Mouse (Mus musculus) heart, embryonic 12.5 days (tissue): ENCODE measurements around the gene Slc36a3. TPM values are rescaled to one million over a fixed set of nuclear protein-coding genes. Genes with fewer than 3 reads are reported as not detected.
"Not testable (repeated sequence)": the region's sequence is repeated elsewhere in the genome, so short reads cannot be mapped to it uniquely, and the experiment has no call there.

Experiments
- ATAC-seq: fragments of 200-750 bp; cut with Nextera tagmentation; 2 replicates; pipeline ENCODE4 v1.8.0; 2017; ENCODE audit warnings: moderate TSS enrichment, moderate library complexity; ENCODE audit not compliant: insufficient number of reproducible peaks, low FRiP score
- H3K27ac ChIP-seq: fragments of 300-500 bp; sonication (generic); 2 replicates; pipeline ENCODE4 v1.5.1; 2016; ENCODE audit warnings: mild to moderate bottlenecking, moderate library complexity; ENCODE audit not compliant: poor library complexity, severe bottlenecking
- H3K27me3 ChIP-seq: fragments of 300-500 bp; sonication (generic); replicated peaks from 2 replicates; pipeline ENCODE4 v1.6.1; 2016; ENCODE audit warnings: mild to moderate bottlenecking, moderate library complexity
- H3K36me3 ChIP-seq: fragments of 300-500 bp; sonication (generic); 2 replicates; pipeline ENCODE4 v1.6.1; 2016; ENCODE audit warnings: mild to moderate bottlenecking, moderate library complexity
- H3K4me1 ChIP-seq: fragments of 300-500 bp; sonication (generic); replicated peaks from 2 replicates; pipeline ENCODE4 v1.6.1; 2016; ENCODE audit warnings: mild to moderate bottlenecking
- H3K4me2 ChIP-seq: fragments of 300-500 bp; sonication (generic); 2 replicates; pipeline ENCODE4 v1.6.1; 2016; ENCODE audit warnings: mild to moderate bottlenecking, moderate library complexity
- H3K4me3 ChIP-seq: fragments of 300-500 bp; sonication (generic); 2 replicates; pipeline ENCODE4 v1.5.1; 2016; ENCODE audit warnings: mild to moderate bottlenecking
- H3K9ac ChIP-seq: fragments of 300-500 bp; sonication (generic); 2 replicates; pipeline ENCODE4 v1.6.1; 2016; ENCODE audit warnings: mild to moderate bottlenecking, moderate library complexity
- H3K9me3 ChIP-seq: fragments of 300-500 bp; sonication (generic); replicated peaks from 2 replicates; pipeline ENCODE4 v1.6.1; 2016; ENCODE audit warnings: mild to moderate bottlenecking, moderate library complexity
- WGBS: fragments of 180-500 bp; shearing (Covaris S2); methylation state at CpG from one replicate; pipeline ENCODE4 v1.1.7; 2016; 5-methylcytosine and 5-hydroxymethylcytosine counted together
- polyA plus RNA-seq: library from polyadenylated mRNA; unstranded; fragments of >200 nt; fragmentation: Nextera tagmentation; extraction: Ambion mirVana; gene quantifications from 2 replicates; pipeline ENCODE4 v1.2.1, GENCODE M21; 2016

The Slc36a3 gene
- polyA plus RNA-seq, 1 experiment from 2014 or later, result not detected

GRCm38 (mm10) chr11:55127937-55128336 is 23.6 kb downstream of the Slc36a3 start:
- no peak for ATAC-seq
- H3K9me3 ChIP-seq, result no peaks in the 10 kb centered on the region
- H3K4me2 ChIP-seq, result no peak overlapping the region
- H3K9ac ChIP-seq, result no peak overlapping the region
- 62% methylated on average over 6 of the region's 6 CpGs for WGBS
- no peaks in the 10 kb centered on the region for H3K36me3 ChIP-seq
- no peak overlapping the region for H3K27ac ChIP-seq
- no peak overlapping the region for H3K4me3 ChIP-seq
- no peaks in the 10 kb centered on the region for H3K4me1 ChIP-seq
- H3K27me3 ChIP-seq, result no peaks in the 10 kb centered on the region

DNA sequence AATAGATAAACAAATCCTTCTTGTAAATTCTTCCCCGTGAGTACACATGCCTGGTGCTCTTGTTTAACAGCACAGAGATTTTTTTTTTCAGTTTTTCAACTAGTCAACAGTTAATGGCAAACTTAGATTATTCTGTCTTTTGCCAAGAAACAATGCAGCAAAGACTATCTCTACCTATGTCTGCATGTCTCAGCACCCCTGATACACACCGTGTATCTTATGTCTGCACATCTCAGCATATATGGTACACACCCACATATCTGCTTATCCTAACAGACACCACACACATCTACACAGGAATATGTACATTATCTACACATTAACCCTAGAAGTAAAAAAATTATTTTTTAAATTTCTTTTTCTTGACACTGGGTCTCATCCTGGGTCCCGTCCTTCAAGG is 24.8 kb downstream of the Slc36a3 start:
- H3K4me2 ChIP-seq, result no peak overlapping the region
- 70% methylated on average over 3 of the region's 3 CpGs for WGBS
- no peaks in the 10 kb centered on the region for H3K9me3 ChIP-seq
- no peaks in the 10 kb centered on the region for H3K36me3 ChIP-seq
- H3K27ac ChIP-seq, result no peak overlapping the region
- no peak for ATAC-seq
- no peak overlapping the region for H3K4me3 ChIP-seq
- no peaks in the 10 kb centered on the region for H3K27me3 ChIP-seq
- no peaks in the 10 kb centered on the region for H3K4me1 ChIP-seq
- no peak overlapping the region for H3K9ac ChIP-seq

DNA sequence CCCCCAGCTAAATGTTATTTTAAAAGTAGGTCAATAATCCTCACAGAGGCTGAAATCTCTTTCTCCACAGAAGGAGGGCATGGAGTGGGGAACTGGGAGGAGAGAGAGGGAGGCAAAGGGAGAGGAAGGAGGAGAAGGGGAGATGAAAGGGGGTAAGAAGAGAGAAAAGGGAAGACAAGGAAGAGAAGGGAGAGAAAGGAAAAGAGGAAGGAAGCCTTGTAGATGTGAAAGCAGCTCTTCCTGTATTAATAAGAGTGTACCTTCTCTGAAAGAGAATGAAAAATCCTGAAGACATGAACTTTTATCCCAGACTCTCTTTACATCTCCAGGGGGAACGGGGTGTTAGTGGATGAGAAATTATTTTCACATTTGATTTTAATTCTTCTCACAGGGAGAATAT is 30.1 kb downstream of the Slc36a3 start:
- Histone ChIP-seq H3K4me3 (no peak overlapping the region), H3K4me2 (no peak overlapping the region), H3K27ac (no peak overlapping the region), H3K27me3 (no peaks in the 10 kb centered on the region), H3K4me1 (peaks cover 7% of the 10 kb centered on the region), H3K36me3 (no peaks in the 10 kb centered on the region), H3K9me3 (peaks cover 16% of the 10 kb centered on the region), H3K9ac (no peak overlapping the region)
- WGBS, result 77% methylated on average over 1 of the region's 1 CpGs
- no peak for ATAC-seq

- ATAC-seq, result no peak
- Histone ChIP-seq H3K4me3 (no peak overlapping the region), H3K27ac (no peak overlapping the region), H3K36me3 (no peaks in the 10 kb centered on the region), H3K4me1 (peaks cover 7% of the 10 kb centered on the region), H3K27me3 (no peaks in the 10 kb centered on the region), H3K4me2 (no peak overlapping the region), H3K9me3 (peaks cover 16% of the 10 kb centered on the region), H3K9ac (no peak overlapping the region)
- WGBS, result 76% methylated on average over 8 of the region's 8 CpGs
Measured at GRCm38 (mm10) chr11:55120821-55121271, 30.7 kb downstream of the Slc36a3 start.

GRCm38 (mm10) chr11:55120279-55120678 is 31.2 kb downstream of the Slc36a3 start:
- ATAC-seq, result no peak
- Histone ChIP-seq H3K9me3 (peaks cover 16% of the 10 kb centered on the region), H3K27ac (no peak overlapping the region)

DNA sequence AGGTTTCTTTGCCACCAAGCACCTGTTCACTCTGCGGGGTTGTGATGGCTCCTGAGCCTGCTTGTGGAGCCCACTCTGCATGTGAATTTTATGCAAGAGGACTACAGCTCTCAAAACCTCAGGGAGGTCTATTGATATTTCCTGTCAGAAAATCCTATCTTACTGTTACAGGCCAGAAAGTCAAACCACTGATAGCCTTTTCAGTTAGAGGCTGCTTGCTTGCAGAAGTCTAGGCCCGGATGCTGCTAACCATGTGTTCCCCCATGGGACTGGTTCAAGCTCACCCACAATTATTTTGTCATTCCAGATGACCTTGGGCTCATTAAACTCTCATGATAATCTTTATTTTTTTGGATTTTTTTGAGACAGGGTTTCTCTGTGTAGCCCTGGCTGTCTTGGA is 34.5 kb downstream of the Slc36a3 start:
- H3K4me3 ChIP-seq, result no peak overlapping the region
- H3K27ac ChIP-seq, result no peak overlapping the region
- no peak overlapping the region for H3K9ac ChIP-seq
- ATAC-seq, result no peak
- H3K36me3 ChIP-seq, result no peaks in the 10 kb centered on the region
- peaks cover 20% of the 10 kb centered on the region for H3K9me3 ChIP-seq
- H3K4me2 ChIP-seq, result no peak overlapping the region
- H3K27me3 ChIP-seq, result no peaks in the 10 kb centered on the region
- peaks cover 15% of the 10 kb centered on the region for H3K4me1 ChIP-seq
- 84% methylated on average over 2 of the region's 2 CpGs for WGBS

More at GRCm38 (mm10) chr11:55120279-55120678, 31.2 kb downstream of the Slc36a3 start:
- Histone ChIP-seq H3K4me2 (no peak overlapping the region), H3K36me3 (no peaks in the 10 kb centered on the region), H3K4me3 (no peak overlapping the region), H3K4me1 (peaks cover 7% of the 10 kb centered on the region), H3K9ac (no peak overlapping the region), H3K27me3 (no peaks in the 10 kb centered on the region)

DNA sequence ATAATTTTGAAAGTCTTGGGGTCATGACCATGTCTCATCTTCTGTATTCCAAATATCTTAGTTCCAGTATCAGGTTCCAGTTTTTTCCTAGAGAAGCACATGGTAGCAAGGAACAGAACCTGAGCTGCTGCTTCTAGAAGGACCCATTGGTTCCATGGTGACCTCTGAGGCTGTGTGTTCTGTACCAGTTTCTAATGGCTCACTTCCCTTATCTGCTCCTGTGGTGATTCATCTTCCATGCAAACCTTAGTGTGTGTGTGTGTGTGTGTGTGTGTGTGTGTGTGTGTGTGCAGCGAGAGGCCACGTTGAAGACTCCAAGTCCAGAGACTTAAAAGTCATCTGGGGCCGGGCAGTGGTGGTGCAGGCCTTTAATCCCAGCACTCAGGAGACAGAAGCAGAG is 35.5 kb downstream of the Slc36a3 start:
- Histone ChIP-seq H3K27ac (no peak overlapping the region), H3K4me1 (peaks cover 15% of the 10 kb centered on the region), H3K9me3 (peaks cover 20% of the 10 kb centered on the region), H3K4me3 (no peak overlapping the region), H3K36me3 (no peaks in the 10 kb centered on the region), H3K4me2 (no peak overlapping the region), H3K9ac (no peak overlapping the region), H3K27me3 (no peaks in the 10 kb centered on the region)
- 90% methylated on average over 3 of the region's 3 CpGs for WGBS
- ATAC-seq, result no peak

DNA sequence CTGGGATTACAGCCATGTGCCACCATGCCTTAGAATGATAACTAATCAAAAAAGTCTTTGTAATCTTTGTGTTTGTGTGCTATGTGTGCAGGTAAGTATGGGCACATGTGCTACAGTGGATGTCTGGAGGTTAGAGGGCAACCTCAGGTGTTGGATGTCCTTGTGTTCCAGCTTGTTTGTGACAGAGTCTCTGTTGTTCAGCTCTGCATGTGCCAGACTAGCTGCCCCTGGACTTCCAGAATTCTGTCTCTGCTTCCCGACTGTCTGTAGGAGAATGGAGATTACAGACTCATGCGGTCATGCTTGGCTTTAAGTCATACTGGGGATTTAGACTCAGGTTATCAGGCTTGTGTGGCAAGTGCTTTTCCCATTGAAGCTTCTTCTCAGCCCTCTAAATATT is 37.2 kb downstream of the Slc36a3 start:
- ATAC-seq, result no peak
- Histone ChIP-seq H3K27ac (peak overlapping the region; percentile 83), H3K36me3 (peaks cover 2% of the 10 kb centered on the region; the same call in 1 of the 2 replicates), H3K27me3 (no peaks in the 10 kb centered on the region), H3K9me3 (peaks cover 10% of the 10 kb centered on the region), H3K4me2 (no peak overlapping the region), H3K9ac (no peak overlapping the region), H3K4me1 (peaks cover 20% of the 10 kb centered on the region), H3K4me3 (no peak overlapping the region)
- 45% methylated on average over 2 of the region's 2 CpGs for WGBS

DNA sequence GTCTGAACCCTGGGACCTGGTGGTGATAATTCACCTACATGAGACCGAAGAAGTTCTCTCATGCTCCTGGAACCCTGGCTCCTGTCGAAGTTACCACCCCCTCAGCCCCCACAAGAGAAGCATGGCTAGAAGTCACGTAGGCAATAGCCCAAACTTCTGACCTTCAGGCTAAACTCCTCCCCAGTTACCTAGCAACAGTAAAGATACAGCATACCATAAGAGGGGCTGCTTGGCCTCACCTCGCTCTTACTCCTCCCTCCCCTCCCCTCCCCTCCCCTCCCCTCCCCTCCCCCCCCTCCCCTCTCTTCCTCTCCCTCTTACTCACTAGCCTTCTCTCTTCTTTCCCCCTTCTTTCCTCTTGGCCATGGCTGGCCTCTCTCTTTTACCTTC is 37.7 kb downstream of the Slc36a3 start:
- Histone ChIP-seq H3K4me2 (peak overlapping the region; percentile 29; the same call in 1 of the 2 replicates), H3K27ac (peak overlapping the region; percentile 83), H3K4me1 (peaks cover 20% of the 10 kb centered on the region)
- H3K9ac ChIP-seq, ATAC-seq, H3K36me3 ChIP-seq, H3K9me3 ChIP-seq, H3K4me3 ChIP-seq, H3K27me3 ChIP-seq: not testable (repeated sequence)
- 22% methylated on average over 4 of the region's 4 CpGs for WGBS

GRCm38 (mm10) chr11:55113209-55113860 is 38.2 kb downstream of the Slc36a3 start:
- Histone ChIP-seq H3K9me3 (0 out of 2 replicates have a peak, but pooled peaks cover 4% of the 10 kb centered on the region), H3K27me3 (no peaks in the 10 kb centered on the region), H3K9ac (no peak overlapping the region), H3K4me1 (peaks cover 20% of the 10 kb centered on the region), H3K27ac (peak overlapping the region; percentile 83), H3K4me2 (peak overlapping the region; percentile 29), H3K36me3 (peaks cover 11% of the 10 kb centered on the region; the same call in 1 of the 2 replicates), H3K4me3 (no peak overlapping the region)
- WGBS, result 45% methylated on average over 7 of the region's 7 CpGs
- ATAC-seq, result 0 out of 2 replicates have a peak, but pooled peaks have one; percentile 38

GRCm38 (mm10) chr11:55110566-55111169 is 40.8 kb downstream of the Slc36a3 start:
- Histone ChIP-seq H3K4me1 (peaks cover 20% of the 10 kb centered on the region), H3K9me3 (0 out of 2 replicates have a peak, but pooled peaks cover 4% of the 10 kb centered on the region), H3K36me3 (peaks cover 17% of the 10 kb centered on the region; the same call in 1 of the 2 replicates), H3K27ac (peak overlapping the region; percentile 0; the same call in 1 of the 2 replicates), H3K27me3 (no peaks in the 10 kb centered on the region), H3K4me2 (no peak overlapping the region), H3K4me3 (no peak overlapping the region), H3K9ac (no peak overlapping the region)
- 66% methylated on average over 7 of the region's 7 CpGs for WGBS
- ATAC-seq, result no peak
